Mouse (Mus musculus) lung, adult 2 months (tissue): ENCODE measurements at regions not wholly inside any gene's neighbourhood (a gene's known extent, or its start where the extent isn't known, plus 50 kb on each side); places are given as distances from the start of the nearest gene placed in this dataset.

Experiments
- CTCF ChIP-seq: fragments of 200-500 bp; IDR thresholded peaks from 2 replicates; pipeline ENCODE4 v1.5.1; 2011; ENCODE audit warnings: mild to moderate bottlenecking, low read length, control low read depth; ENCODE audit not compliant: insufficient read depth
- POLR2A ChIP-seq: fragments of 200-500 bp; IDR thresholded peaks from 2 replicates; pipeline ENCODE4 v1.6.1; 2011; ENCODE audit warnings: low read depth, mild to moderate bottlenecking, control low read depth, low read length, borderline replicate concordance; ENCODE audit errors: extremely low read depth

DNA sequence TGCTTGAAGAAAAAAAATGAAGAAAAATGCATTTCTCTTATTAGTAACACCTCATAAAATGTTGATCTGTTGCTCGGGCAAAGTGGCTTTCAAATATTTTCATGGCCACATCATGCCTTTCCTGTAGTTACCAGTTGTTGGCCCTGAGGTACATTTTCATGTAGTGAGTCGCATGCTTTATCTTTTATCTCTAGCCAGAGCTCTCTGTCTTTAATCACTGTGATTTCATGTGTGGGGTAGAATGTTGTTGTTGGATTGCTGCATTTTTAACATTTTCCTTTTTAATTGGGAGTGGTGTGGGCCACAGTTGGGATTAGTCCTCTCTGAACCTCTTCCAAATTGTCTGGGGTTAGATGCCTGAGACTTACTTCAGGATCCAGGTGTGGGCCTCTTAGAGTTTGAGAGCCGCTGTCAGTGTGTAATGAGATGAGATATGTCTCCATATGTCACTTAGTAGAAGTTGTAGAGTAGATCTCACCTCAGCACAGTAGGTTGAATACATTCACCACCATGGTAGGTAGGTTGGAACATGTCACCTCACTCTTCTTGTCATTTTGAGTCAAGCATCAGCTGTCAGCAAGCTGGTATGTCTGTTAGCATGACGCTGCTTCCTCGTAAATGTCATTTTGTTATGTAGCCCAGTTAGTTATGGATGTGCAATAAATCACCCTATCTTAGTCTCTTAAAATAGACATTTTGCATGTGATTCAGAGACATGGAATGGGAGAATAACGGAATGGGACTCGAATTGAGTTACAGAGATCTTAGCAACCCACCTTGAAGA, 1099.7 kb upstream of the 4930412O13Rik start:
- no peak for TF ChIP-seq POLR2A
- no peak for TF ChIP-seq CTCF
